Mouse (Mus musculus) limb, embryonic 12.5 days (tissue): ENCODE data around the gene Syngr1. TPM values are rescaled to one million over a fixed set of nuclear protein-coding genes. Genes with fewer than 3 reads are reported as not detected.

ENCODE experiments used
- ATAC-seq: fragments of 200-750 bp; cut with Nextera tagmentation; 2 replicates; pipeline ENCODE4 v1.8.0; 2017; ENCODE audit warnings: low read depth, moderate TSS enrichment; ENCODE audit not compliant: insufficient number of reproducible peaks, insufficient read depth, low FRiP score, low TSS enrichment
- H3K27ac ChIP-seq: fragments of 300-500 bp; sonication (generic); 2 replicates; pipeline ENCODE4 v1.5.1; 2016; ENCODE audit warnings: mild to moderate bottlenecking, moderate library complexity
- H3K27me3 ChIP-seq: fragments of 300-500 bp; sonication (generic); 2 replicates; pipeline ENCODE4 v1.6.1; 2016; ENCODE audit warnings: mild to moderate bottlenecking, moderate library complexity
- H3K36me3 ChIP-seq: fragments of 300-500 bp; sonication (generic); 2 replicates; pipeline ENCODE4 v1.6.1; 2016; ENCODE audit warnings: mild to moderate bottlenecking, moderate library complexity
- H3K4me1 ChIP-seq: fragments of 300-500 bp; sonication (generic); replicated peaks from 2 replicates; pipeline ENCODE4 v1.6.1; 2016
- H3K4me2 ChIP-seq: fragments of 300-500 bp; sonication (generic); 2 replicates; pipeline ENCODE4 v1.6.1; 2016; ENCODE audit warnings: mild to moderate bottlenecking, moderate library complexity
- H3K4me3 ChIP-seq: fragments of 300-500 bp; sonication (generic); replicated peaks from 2 replicates; pipeline ENCODE4 v1.5.1; 2016; ENCODE audit warnings: mild to moderate bottlenecking
- H3K9ac ChIP-seq: fragments of 300-500 bp; sonication (generic); replicated peaks from 2 replicates; pipeline ENCODE4 v1.6.1; 2016; ENCODE audit warnings: mild to moderate bottlenecking, moderate library complexity
- H3K9me3 ChIP-seq: fragments of 300-500 bp; sonication (generic); 2 replicates; pipeline ENCODE4 v1.6.1; 2016; ENCODE audit warnings: mild to moderate bottlenecking, moderate library complexity
- WGBS: fragments of 180-500 bp; shearing (Covaris S2); methylation state at CpG from one replicate; pipeline ENCODE4 v1.1.7; 2016; 5-methylcytosine and 5-hydroxymethylcytosine counted together
- polyA plus RNA-seq: library from polyadenylated mRNA; unstranded; fragments of >200 nt; fragmentation: Nextera tagmentation; extraction: Ambion mirVana; gene quantifications from 2 replicates; pipeline ENCODE4 v1.2.1, GENCODE M21; 2016

Gene Syngr1
- polyA plus RNA-seq, 1 experiment from 2014 or later: 3.9 TPM

DNA sequence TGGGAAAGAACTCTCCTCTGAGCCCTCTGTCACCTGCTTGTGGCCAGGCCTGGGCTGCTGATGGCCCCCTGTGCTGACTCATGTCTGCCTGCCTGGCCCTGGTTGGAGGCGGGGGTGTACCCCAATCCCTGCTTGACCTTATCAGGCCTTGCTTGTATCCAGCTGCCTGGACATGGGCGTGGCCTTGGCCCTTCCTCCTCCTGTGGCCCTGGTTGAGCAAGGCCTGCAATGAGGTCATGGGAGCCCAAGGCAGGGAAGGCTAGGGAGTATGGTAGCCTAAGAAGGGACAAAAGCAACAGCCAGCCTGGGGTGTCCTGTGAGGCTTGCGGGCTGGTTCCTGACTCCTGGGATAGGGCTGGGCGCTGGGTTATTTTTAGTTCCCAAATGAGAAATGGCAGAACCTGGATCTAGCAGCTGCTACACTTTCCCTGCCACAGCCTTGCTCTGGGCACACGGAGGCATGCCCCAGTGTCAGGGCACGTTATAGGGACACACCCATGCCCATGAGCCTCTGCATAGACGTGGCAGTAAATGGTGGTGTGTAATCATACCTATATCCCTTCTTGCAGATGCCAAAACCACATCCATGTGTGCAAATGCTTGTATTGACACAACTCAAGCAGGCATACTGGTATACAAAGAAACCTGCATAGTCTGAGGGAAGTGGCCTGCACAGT lies 37.0 kb upstream of the Syngr1 start:
- Histone ChIP-seq H3K27me3 (no peaks in the 10 kb centered on the region), H3K9me3 (no peaks in the 10 kb centered on the region), H3K27ac (no peak overlapping the region), H3K4me3 (no peak overlapping the region), H3K9ac (no peak overlapping the region), H3K36me3 (no peaks in the 10 kb centered on the region), H3K4me1 (peaks cover 27% of the 10 kb centered on the region), H3K4me2 (no peak overlapping the region)
- ATAC-seq: no peak
- WGBS: 86% methylated on average over 7 of the region's 7 CpGs

DNA sequence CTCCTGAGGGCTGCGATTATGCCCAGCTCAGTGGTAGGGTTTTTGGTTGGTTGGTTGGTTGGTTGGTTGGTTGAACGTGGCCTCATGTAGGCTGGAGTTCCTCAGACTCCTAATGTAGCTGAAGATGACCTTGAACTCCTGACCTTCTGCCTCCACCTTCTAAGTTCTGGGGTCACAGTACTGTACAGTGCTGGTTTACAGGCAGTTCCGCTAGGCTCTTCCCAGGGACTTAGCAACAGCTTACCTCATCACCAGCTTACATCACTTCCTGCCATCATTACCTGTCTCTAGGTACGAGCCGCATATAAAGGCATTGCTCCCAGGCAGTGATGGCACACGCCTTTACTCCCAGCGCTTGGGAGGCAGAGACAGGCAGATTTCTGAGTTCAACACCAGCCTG lies 33.0 kb upstream of the Syngr1 start:
- no peak overlapping the region for H3K4me2 ChIP-seq
- H3K9ac ChIP-seq: no peak overlapping the region
- H3K4me1 ChIP-seq: peaks cover 15% of the 10 kb centered on the region
- no peak for ATAC-seq
- 85% methylated on average over 7 of the region's 7 CpGs for WGBS
- no peak overlapping the region for H3K4me3 ChIP-seq
- no peaks in the 10 kb centered on the region for H3K27me3 ChIP-seq
- no peak overlapping the region for H3K27ac ChIP-seq
- H3K36me3 ChIP-seq: no peaks in the 10 kb centered on the region
- H3K9me3 ChIP-seq: 0 out of 2 replicates have a peak, but pooled peaks cover 2% of the 10 kb centered on the region

DNA sequence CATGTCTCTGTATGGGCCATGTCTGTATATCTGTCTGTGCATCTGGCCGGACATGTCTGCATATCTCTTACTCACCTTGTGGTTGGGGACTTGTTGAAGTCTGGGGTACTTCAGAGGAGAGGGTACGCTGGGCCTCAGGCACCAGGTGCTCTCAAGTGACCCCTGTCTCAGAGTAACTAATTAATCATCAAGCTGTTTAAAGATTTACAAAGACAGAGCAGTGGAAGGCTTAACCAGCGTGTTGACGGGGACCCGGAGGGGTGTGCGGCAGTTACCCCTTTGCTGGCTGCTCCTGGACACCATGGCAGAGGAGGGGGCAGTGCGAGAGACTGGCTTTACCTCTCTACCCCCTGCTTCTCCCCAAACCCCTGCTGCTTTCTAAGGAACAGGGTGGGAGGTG lies 31.5 kb upstream of the Syngr1 start:
- H3K9ac ChIP-seq: no peak overlapping the region
- 0 out of 2 replicates have a peak, but pooled peaks cover 2% of the 10 kb centered on the region for H3K9me3 ChIP-seq
- no peak overlapping the region for H3K27ac ChIP-seq
- no peaks in the 10 kb centered on the region; the same call in 1 of the 2 replicates for H3K27me3 ChIP-seq
- no peak for ATAC-seq
- no peaks in the 10 kb centered on the region for H3K36me3 ChIP-seq
- WGBS: 61% methylated on average over 7 of the region's 7 CpGs
- no peak overlapping the region for H3K4me3 ChIP-seq
- peaks cover 15% of the 10 kb centered on the region for H3K4me1 ChIP-seq
- no peak overlapping the region for H3K4me2 ChIP-seq

DNA sequence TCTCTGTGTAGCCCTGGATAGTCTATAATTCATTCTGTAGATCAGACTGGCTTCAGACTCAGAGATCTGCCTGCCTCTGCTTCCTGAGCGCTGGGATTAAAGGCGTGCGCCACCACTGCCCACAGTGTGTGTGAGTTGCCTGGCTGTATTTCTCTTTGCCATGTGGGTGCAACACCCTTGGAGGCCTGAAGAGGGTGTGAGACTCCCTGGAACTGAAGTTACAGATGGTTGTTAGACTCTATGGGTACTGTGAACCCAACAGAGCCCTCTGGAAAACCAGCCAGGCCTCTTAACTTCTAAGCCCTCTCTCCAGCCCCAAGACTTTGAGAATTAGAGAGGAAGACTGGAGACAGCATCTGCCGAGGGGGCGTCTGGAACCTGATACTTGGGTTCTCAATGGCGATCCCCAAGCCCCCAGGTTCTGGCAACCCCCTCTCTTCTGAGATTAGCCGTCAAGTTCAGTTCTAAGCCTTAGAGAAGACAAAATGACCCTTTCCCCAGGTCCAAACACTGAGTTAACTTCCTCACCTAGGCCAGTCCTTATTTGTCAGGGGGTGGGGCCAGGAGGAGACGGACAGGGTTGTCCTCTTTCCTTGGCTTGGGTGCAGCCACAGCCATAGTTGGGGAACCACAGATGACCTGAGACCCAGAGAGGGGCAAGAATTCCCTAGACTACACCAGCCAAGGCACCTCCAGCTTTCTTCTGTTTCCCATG lies 30.6 kb upstream of the Syngr1 start:
- Histone ChIP-seq H3K4me3 (no peak overlapping the region), H3K4me1 (peaks cover 20% of the 10 kb centered on the region), H3K27me3 (no peaks in the 10 kb centered on the region; the same call in 1 of the 2 replicates), H3K9me3 (0 out of 2 replicates have a peak, but pooled peaks cover 2% of the 10 kb centered on the region), H3K36me3 (no peaks in the 10 kb centered on the region), H3K4me2 (no peak overlapping the region), H3K9ac (no peak overlapping the region), H3K27ac (no peak overlapping the region)
- WGBS: 91% methylated on average over 8 of the region's 8 CpGs
- no peak; the same call in 1 of the 2 replicates for ATAC-seq

DNA sequence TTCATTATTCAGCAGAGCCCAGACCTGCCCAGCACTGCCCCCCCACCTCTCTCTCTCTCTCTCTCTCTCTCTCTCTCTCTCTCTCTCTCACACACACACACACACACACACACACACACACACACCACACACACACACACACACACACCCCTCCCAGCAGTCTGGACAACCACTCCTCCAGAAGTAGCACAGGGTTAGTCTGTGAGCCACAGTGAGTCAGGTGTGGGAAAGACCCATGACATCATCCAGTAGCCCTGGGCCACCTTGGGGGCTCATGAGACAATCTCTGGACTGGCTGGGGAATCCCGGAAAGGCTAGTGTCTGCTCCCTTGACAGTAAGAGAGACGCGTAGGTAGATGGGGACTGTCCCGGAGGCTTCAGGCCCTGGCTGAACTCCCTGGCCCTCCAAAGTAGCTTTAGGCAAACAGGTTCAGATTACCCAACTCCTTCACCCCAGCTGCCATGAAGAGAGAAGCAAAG lies 30.0 kb upstream of the Syngr1 start:
- WGBS: 93% methylated on average over 4 of the region's 4 CpGs
- Histone ChIP-seq H3K27me3 (no peaks in the 10 kb centered on the region; the same call in 1 of the 2 replicates), H3K4me3 (no peak overlapping the region), H3K27ac (no peak overlapping the region), H3K9ac (no peak overlapping the region), H3K4me1 (peaks cover 17% of the 10 kb centered on the region), H3K4me2 (no peak overlapping the region), H3K36me3 (no peaks in the 10 kb centered on the region), H3K9me3 (0 out of 2 replicates have a peak, but pooled peaks cover 2% of the 10 kb centered on the region)
- no peak for ATAC-seq

DNA sequence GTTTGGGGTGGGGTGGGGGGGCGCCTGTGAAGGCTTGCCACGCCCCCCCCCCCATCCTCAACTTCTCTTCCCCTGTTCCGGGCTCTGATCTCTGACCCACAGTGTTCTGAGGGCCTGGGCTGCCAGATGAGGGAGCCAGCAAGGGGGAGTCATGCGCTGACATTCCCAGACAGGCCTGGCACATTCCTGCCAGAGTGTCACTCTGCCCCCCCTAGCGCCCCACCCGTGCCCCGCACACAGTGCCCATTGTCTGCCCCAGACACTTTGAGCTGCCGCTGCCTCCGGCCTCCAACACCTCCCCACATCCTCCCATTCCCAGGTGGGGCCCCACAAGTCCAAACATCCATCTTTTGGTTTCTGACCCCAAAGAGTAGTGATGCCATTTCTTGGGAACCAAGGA lies 28.8 kb upstream of the Syngr1 start:
- Histone ChIP-seq H3K36me3 (no peaks in the 10 kb centered on the region), H3K4me2 (no peak overlapping the region), H3K4me3 (no peak overlapping the region), H3K9me3 (0 out of 2 replicates have a peak, but pooled peaks cover 2% of the 10 kb centered on the region), H3K27ac (no peak overlapping the region), H3K9ac (no peak overlapping the region), H3K27me3 (no peaks in the 10 kb centered on the region; the same call in 1 of the 2 replicates), H3K4me1 (peaks cover 19% of the 10 kb centered on the region)
- ATAC-seq: no peak
- 73% methylated on average over 7 of the region's 9 CpGs for WGBS

DNA sequence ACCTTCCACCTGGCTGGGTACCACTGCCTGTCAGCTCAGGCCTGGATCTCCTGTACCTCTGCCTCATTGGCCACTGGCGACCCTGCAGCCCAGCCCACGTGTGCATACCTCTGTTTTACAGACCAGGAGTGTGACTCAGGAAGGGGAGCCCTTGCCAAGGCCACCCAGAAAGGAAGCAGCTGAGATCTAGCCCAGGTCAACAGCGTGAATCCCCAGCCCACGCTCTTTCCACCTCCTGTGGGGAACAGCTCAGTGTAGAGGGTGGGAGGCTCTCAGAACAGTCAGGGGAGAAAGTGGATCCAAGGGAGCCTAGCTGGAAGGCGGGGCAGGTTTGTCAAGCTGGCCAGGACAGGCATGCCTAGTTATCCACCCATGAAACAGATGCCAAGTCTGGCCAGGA lies 28.3 kb upstream of the Syngr1 start:
- no peak overlapping the region for H3K4me3 ChIP-seq
- WGBS: 32% methylated on average over 5 of the region's 5 CpGs
- H3K27me3 ChIP-seq: no peaks in the 10 kb centered on the region; the same call in 1 of the 2 replicates
- no peaks in the 10 kb centered on the region for H3K36me3 ChIP-seq
- H3K27ac ChIP-seq: no peak overlapping the region
- 0 out of 2 replicates have a peak, but pooled peaks cover 2% of the 10 kb centered on the region for H3K9me3 ChIP-seq
- peaks cover 22% of the 10 kb centered on the region for H3K4me1 ChIP-seq
- H3K9ac ChIP-seq: no peak overlapping the region
- ATAC-seq: no peak
- no peak overlapping the region for H3K4me2 ChIP-seq

DNA sequence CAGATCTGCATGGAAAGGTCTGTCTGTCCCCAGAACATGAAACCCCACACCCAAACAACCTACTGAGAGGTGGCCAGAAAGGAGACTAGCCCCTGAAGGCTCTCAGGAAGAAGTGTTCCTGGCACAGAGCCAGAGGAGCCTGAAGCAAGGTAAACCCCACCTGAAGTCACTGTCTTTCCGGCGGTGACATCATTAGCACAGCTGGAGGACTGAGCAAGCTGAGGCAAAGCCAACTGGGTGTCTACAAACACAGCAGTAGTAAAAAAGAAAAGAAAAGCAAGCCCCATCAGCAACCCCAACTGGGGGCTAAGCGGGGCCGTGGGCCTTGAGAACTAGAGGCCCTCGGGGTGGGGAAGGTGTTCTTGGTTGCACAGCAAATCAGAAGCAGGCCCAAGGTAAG lies 26.2 kb upstream of the Syngr1 start:
- Histone ChIP-seq H3K4me2 (no peak overlapping the region), H3K27ac (no peak overlapping the region), H3K9ac (no peak overlapping the region), H3K27me3 (no peaks in the 10 kb centered on the region; the same call in 1 of the 2 replicates), H3K4me3 (no peak overlapping the region), H3K9me3 (0 out of 2 replicates have a peak, but pooled peaks cover 2% of the 10 kb centered on the region), H3K4me1 (peaks cover 22% of the 10 kb centered on the region), H3K36me3 (no peaks in the 10 kb centered on the region)
- 64% methylated on average over 5 of the region's 5 CpGs for WGBS
- no peak for ATAC-seq

DNA sequence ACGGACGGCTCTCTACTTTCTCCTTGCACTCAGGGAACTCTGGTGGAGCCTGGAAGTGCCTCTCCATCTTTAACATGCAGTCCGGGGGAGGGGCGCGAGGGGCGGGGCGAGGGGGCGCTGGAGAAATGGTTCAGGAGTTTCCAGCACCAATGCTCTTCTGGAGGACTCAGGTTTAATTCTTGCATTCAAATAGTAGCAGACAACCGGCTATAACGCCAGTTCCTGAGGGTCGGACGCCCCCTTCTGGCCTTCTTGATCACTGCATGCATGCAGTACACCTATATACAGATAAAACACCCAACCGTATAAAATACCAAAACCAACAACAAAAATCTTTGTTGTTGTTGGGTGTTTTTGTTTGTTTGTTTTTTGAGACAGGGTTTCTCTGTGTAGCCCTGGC lies 25.7 kb upstream of the Syngr1 start:
- Histone ChIP-seq H3K9me3 (0 out of 2 replicates have a peak, but pooled peaks cover under 1% of the 10 kb centered on the region), H3K27ac (no peak overlapping the region), H3K4me1 (peaks cover 22% of the 10 kb centered on the region), H3K4me3 (no peak overlapping the region), H3K9ac (no peak overlapping the region), H3K4me2 (no peak overlapping the region), H3K36me3 (no peaks in the 10 kb centered on the region), H3K27me3 (no peaks in the 10 kb centered on the region; the same call in 1 of the 2 replicates)
- WGBS: 16% methylated on average over 13 of the region's 13 CpGs
- no peak for ATAC-seq

DNA sequence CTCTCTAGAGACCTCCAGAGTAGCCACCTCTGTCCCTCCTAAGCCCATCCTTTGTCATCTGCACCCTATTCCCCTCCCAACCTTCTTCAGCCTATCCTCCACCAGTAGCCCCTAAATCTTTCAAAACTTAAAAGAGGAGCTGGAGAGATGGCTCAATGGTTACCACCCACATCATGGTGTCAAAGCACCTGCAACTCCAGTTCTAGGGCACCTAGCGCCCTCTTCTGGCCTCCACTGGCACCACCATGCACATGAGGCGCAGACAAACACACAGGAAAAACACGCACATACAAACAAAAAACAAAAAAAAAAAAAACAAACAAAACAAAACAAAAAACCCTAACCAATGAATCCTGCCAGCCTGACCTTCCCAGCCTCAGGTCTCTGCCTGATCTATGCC lies 24.6 kb upstream of the Syngr1 start:
- Histone ChIP-seq H3K27me3 (no peaks in the 10 kb centered on the region; the same call in 1 of the 2 replicates), H3K27ac (no peak overlapping the region), H3K9me3 (no peaks in the 10 kb centered on the region), H3K4me3 (no peak overlapping the region), H3K36me3 (no peaks in the 10 kb centered on the region), H3K4me2 (no peak overlapping the region), H3K4me1 (peaks cover 22% of the 10 kb centered on the region), H3K9ac (no peak overlapping the region)
- ATAC-seq: no peak
- WGBS: 62% methylated on average over 3 of the region's 3 CpGs

DNA sequence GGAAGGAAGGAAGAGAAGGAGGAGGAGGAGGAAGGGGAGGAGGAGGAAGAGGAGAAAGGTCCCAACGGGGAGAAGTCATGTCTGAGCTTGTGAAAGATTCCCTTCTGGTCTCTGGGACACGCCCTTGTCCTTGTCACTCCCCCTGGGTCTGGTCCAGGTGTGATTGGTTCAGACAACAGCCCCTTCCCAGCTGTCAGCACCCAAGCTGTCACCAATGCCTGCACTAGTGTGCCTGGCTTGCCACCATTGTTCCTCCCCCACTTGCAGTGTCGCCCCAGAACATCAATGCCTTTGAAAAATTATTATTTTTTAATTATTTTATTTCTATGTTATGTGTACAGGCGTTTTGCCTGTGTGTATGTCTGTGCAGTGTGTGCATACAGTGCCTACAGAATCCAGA lies 22.0 kb upstream of the Syngr1 start:
- no peaks in the 10 kb centered on the region for H3K9me3 ChIP-seq
- 45% methylated on average over 4 of the region's 4 CpGs for whole genome bisulfite sequencing
- H3K4me2 ChIP-seq: no peak overlapping the region
- H3K9ac ChIP-seq: no peak overlapping the region
- H3K4me1 ChIP-seq: peaks cover 10% of the 10 kb centered on the region; the same call in 1 of the 2 replicates
- no peak overlapping the region for H3K4me3 ChIP-seq
- no peak for ATAC-seq
- no peak overlapping the region for H3K27ac ChIP-seq
- no peaks in the 10 kb centered on the region for H3K36me3 ChIP-seq
- no peaks in the 10 kb centered on the region for H3K27me3 ChIP-seq
